Mouse (Mus musculus): ENCODE results near the gene Nav2.

Nav2 gene

DNA sequence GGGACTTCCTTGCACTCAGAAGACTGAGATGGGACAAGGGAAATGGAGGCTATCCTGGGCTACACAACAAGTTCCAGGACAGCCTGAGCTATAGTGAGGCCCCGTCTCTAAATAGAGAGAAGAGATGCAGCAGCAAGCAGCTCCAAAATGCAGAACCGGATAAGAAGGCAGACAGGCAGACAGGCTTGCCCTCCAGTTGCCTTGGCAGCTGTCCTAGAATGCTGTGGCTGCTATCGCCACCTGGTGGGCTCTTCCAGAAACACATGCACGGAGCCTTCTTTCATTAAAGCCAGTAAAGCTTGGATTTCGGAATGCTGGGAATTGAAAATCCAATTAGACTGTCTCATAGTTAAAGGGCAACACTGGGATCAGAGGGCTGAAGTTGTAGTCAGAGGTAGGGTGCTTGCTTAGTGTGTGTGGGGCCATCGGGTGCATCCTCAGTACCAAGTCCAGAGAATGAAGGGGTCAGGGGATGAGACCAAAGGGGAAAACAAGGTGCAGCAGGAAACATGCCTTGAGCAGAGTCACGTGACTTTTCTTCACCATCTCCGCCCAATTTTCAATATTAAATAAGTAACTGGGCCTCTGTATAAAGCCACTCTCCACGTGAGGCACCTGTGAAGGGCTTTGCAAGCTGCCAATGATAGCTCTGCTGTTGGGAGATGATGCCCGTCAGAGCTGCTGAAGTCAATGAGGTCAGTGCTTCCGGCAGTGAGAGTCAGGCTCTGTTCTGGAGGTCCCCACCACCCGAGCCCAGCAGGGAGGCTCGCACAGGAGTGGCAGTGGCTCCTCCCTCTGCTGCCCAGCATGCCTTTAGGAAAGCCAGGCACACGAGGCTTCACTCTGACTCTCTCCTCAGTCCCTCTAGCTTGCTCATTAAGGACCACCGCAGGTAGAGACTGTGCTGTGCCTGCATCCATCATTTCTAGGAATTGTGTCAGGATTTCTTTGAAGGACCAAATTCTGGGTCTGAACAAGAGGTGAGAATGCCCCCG, 364.2 kb downstream of the Nav2 start:
- intact Hi-C loops (cut with DNase I), result loop anchor here (1.0 kb wide), 1 partner anchor 140 kb away; no protein-coding TSS in a partner anchor

DNA sequence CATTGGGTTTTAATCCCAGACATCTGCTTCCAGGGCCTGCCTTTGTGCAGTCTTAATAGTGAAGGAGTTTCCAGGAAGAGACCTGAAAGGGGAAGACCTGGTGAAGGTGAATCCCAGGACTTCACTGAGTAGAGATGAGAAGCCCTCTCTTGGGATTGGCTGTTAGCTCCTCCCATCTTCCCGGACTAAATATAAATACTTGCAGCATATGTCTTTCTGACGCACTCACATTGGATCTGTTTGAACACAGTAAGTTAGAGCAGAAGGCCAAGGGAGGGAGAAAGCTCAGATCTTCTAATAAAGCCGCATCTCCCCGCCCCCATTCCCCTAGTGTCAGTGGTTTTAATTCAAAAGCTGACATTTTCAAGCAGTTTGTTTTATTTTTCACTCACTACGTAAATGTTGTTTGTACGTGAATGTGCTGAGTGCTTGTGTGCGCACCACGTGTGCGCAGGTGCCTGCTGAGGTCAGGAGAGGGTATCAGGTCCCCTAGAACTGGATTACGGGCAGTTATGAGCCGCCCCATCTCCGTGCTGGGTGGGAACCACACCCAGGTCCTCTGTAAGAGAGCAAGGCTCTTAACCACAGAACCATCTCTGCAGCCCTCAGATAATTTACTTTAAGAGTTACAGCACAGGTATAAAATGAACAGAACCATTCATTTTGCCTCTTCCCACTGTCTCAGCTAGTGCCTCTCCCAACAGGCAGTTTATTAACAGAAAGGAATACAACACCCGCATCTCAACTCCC, 365.6 kb downstream of the Nav2 start:
- intact Hi-C loops (cut with DNase I), result no loop called here

DNA sequence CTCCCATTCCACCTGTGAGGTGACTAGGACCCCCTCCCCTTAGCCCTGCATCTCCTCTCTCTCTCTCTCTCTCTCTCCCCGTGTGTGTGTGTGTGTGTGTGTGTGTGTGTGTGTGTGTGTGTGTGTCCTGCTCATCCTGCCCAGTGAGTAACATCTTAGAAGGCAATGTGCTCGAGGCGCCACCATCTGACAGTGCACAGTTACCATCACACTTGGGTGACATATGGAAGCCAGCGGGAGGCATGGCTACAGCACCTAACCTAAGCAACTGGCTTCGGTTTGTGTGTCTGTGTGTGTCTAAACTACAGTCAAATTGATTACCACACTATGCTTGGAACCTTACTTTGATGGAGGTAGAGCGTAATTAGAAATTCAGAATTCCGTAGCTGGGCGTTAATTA, 366.2 kb downstream of the Nav2 start:
- intact Hi-C loops (cut with DNase I), result no loop called here

DNA sequence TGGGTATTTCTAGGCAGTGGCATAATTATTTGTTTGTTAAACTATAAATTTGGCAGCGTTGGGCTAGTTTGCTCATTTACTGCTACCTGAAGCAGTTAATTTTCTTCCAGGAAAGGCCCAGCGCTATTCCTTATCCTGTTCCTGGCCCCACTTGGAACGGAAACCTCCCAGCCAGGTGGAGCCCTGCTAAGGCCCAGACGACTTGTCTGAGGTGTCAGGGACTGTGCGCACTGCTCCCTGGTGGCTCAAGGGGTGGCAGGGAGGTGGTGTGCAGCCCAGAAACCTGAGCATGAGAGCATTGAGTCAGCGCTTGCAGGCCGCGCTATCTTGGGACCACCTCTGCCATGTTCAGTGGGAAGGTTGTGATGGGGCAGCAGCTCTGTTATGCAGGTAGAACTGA, 367.6 kb downstream of the Nav2 start:
- intact Hi-C loops (cut with DNase I), result no loop called here

DNA sequence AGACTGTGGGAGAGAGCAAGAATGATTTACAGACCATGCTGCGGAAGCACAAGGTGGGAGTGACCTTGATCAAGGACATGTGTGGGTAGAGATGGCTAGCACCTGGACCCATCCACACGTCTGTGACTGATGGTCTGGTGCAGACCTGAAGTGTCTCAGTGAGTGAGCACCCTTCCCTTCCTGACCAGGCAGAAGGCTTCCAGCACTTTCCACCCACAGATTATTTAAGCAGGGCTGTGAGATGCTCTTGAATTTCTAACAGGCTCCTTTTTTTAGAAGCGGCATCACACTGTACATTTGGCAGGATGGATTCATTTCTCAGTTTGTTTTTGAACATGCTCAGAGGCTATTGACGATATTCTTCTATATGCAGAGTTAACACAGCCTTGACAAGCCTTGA, 369.2 kb downstream of the Nav2 start:
- intact Hi-C loops (cut with DNase I), result no loop called here

DNA sequence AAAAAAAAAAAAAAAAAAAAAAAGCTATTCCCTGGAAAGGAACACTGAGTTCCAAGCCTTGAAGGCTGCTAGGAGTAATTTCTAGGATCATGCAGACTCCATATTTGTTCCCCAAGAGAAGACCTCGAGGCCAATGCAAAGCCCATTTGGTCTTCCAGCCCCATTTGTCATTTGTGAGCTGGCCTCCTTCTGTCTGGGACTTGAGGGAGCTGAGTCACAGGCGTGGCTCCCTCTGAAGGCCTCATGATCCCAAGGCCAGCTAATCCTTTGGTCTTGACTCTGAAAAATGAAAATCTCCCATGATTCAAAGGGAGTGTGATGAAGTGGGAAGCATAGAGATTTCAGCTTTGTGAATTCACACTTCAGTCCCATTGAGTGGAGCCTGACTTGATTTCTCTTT, 370.0 kb downstream of the Nav2 start:
- intact Hi-C loops (cut with DNase I), result no loop called here

DNA sequence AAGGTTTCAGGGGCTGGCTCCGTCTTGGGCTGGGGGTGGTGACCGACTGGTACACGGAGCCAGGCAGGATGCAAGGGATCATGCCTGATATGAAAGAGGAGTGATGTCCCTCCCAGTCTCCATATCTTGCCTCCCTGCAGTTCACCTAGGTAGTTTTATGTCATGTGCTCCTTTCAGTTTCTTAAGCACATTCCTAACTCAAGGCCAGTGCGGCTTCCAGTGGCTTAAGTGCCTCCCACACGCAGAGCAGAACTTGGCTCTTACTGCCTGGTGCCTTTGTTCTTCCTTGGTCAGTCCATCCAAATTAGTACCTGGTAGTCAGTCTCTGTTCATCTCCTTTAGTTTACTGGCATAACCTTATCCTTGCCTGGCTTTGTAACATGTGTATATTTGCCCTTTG, 371.9 kb downstream of the Nav2 start:
- intact Hi-C loops (cut with DNase I), result no loop called here

DNA sequence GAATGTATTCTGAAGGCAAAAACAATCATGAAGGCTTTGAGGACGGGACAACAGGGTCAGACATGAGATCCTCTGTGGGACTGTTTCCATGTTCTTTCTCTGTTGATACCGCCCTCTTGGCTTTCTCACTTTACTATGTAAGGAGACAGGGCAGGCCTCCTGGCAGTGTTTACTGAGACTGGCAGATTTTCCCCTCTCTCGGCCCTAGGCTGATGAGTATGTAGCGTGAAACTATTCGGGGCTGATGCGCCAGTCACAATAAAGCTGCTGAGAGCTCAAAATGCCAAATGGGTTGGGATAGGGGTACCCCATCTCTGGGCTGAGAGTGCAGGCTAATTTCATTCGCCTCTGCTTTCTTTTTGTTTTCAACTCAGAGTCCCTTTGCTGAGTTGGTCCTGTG, 373.9 kb downstream of the Nav2 start:
- intact Hi-C loops (cut with DNase I), result no loop called here

DNA sequence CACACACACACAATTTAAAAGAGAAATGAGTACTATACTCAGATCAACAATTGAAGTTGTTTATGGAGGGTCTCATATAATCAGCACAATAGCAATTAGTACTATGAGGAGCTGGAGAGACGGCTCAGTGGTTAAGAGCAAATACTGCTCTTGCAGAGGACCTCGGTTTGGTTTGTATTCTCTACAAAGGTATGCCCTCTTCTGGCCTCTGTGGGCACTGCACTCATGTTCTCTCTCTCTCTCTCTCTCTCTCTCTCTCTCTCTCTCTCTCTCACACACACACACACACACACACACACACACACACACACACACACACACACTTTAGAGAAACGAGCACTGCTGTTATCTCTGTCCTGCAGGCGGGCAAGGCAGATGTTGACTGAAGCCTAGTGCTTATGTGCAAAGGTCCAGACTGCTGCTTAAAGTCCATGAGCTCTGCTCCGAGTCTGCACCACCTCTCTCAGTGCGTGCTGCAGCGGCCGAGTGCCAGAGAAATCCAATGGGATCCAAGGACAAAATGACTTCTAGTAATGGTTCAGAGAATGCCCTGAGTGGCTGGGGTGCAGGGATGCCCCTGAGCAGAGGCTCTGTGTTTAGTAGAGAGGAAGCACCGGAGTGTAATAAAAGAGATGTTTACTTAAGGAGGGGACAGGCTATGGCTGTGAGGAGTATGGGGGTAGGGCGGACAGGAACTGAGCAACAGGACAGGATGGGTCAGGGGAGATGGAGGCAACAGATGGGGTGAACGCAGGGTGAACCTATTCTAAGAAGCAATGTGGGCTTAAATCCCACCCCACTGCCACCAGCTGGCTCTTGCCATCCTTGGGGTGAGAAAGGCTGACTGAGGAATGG, 375.2 kb downstream of the Nav2 start:
- intact Hi-C loops (cut with DNase I), result no loop called here

DNA sequence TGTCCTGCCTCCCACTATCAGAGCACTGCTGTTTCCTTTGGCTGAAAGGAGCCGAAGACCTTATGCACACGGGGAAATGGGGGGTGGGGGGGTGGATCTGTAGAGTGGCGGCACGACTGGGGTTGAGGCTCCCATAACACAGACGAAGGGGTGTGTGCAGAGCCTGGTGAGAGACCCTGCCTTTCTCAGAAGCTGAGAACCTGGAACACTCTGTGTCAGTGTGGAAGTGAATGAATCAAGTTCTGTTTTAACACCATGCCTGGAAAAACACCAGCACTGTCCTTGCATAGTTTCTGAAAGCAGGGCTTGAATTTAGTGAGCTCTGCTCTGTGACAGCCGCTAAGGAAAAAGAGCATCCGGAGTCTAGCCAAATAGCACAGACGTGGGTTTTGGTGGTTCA, 379.7 kb downstream of the Nav2 start:
- intact Hi-C loops (cut with DNase I), result no loop called here

DNA sequence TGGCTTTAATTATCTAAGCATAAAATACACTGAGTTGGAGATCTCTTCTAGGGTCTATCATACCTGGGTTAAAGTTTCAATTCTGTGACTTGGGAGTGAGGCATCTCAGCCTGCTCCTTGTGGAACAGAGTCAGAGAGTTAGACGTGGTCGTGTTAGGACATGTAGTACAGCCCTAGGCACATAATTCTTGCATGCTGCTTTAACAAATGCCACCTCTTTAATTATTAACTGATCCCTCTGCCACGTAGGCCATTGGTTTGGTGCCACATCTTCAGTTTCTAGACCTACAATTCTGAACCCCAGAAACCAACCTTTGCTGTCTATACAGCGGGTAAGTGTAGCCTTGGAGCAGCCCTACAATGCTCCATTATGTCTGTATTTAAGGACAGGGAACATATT, 381.8 kb downstream of the Nav2 start:
- intact Hi-C loops (cut with DNase I), result no loop called here

DNA sequence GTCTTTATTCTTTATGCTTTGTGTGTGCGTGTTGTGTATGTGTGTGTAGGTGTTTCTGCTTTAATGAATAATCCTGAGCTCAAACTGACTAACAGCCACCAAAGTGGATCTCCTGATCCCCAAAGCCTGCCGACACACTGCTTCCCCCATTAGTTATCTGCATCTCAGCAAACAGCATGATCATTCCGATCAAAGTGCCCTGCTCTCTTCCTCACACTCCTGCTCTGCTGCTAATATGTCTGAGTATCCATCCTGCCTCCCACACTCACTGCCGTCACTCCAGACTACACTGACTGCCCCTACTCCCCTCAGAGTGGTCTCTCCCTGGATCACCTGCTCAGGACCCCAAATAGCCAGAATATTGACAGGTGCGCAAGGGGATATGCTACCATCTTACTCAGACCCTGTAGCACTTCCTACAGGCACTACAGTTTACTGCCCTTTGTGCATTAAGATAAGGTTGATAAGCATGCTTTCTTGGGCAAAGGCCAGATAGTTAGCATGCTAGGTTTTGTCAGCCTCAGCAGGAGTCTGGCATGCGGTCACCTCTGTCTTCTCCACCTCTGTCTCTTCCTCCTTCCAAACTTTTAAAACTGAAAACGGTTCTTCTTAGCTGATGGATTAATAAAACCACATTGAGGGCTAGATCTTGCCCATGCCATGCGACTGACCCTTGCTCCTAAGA, 382.8 kb downstream of the Nav2 start:
- intact Hi-C loops (cut with DNase I), result no loop called here

DNA sequence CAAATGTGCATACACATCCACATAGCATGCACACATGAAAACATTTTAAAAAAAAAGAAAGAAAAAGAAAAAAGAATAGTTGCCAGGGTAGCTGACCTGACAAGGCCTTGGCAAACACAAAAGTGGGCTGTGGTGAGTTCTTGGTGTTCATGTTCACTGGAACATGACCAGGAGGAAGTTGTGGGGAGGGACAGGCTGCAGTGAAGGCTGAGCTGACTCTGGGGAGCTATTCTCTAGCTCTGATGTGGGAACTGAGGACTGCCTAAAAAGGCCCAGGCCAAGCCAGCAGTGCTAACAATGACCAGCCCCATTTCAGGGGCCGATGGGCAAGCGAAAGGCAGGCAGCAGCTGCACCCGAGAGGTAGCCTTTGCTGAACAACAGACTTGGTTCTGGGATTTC, 388.6 kb downstream of the Nav2 start:
- intact Hi-C loops (cut with DNase I), result no loop called here

DNA sequence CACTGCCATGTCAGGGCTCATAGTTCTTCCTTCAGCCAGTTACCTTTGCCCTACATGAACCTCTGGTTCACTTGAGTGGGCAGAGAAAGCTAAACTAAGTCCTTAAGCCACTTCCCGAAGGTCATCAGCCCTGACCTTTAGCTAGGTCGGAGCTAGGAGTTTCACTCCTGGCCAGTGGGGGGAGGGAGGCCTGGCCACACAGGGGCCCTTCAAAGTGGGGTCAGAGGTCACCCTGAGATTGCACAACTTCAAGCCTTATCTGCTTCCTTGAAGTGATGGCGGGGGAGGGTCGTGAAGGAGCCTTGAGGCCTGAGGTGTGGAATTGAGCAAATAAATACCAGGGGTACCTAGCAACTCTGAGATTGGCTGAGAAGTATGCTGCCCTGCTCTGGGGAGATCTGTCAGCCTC, 389.9 kb downstream of the Nav2 start:
- intact Hi-C loops (cut with DNase I), result no loop called here

DNA sequence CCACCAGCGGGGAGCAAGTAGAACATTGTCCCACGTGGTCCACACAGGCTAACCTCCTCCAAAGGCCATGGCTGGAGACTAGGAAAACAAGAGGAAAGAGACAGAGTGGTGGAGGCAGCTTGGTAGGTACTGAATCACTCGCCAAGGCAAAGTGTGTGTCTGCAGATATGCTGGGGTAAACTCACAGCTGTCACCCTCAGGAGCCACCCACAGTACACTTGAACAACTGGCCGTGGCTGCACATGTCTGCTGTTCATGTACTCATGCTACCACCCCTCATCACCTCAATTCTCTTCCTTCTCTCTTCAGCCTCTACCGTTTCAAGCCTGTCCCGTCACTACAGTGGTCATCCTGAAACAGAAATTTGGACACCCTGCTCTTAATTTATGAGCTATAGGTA, 393.0 kb downstream of the Nav2 start:
- intact Hi-C loops (cut with DNase I), result no loop called here

DNA sequence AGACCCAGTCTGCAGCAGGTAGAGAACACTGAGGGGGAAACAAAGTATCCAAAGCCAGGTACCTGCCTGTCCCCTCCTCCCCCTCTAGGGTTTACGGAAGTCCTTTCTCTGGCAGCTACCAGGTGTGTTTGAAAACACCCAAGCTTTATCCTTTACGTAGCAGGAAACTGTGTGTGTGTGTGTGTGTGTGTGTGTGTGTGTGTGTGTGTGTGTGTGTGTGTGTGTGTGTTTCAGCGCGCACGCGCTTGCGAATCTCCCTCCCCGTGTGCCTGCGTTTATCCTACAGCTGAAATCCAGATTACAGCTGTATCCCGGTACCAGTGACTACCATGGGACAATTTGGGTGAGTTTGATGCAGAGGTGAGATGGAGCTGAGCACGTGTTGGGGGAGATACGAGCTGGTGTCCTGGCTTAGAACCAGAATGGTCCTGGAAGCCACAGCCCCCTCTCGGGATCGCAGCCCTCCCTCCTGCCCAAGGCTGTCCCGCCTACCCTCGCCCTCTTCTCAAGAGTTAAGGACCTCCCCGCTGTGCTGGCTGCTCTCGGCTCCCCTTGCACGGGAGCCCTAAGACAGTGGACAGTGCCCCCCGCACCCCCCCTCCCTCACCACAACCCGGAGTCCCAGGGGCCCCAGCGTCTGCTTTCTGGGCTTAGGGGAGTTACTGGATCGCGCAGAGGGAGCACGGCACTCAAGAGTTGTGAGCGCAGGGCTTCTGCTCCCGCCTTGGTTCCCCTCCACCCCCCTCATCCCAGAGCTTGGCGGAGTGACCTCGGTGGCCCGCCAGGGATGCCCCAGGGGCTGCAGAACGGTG, 395.3 kb downstream of the Nav2 start:
- intact Hi-C loops (cut with DNase I), result no loop called here

DNA sequence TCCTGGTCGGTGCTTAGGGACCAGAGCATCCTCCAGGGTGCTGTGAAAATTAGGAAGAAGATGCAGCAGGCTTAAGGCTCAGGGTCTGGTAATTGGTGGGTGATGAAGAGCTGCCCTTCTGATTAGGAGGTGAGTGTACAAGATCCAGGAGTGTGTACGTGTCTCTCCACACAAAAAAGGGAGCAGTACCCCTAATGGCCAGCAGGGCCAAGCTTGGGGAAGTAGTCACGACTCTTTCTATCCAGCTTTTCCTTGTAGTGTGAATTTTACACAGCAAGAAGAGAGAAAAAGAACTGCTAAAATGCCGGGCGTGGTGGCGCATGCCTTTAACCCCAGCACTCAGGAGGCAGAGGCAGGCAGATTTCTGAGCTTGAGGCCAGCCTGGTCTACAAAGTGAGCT, 399.2 kb downstream of the Nav2 start:
- intact Hi-C loops (cut with DNase I), result no loop called here

DNA sequence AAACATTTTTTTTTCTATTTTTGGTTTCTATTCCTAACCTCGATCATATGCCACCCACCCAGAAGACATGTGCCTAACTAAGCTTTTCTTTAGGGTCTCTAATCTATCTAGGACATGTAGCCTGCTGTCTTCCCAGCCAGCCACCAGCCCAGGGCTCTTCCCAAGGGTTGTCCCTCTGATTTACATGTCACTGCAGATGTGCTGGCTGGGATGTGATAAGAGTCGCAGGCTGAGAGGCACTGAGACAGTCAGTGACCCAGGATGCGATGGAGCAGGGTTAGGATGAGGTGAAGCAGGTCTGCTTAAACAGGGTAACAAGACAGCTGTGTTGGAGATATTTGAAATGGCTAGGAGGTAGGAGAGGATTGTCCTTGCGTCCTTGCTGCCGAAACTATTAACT, 401.2 kb downstream of the Nav2 start:
- intact Hi-C loops (cut with DNase I), result no loop called here

DNA sequence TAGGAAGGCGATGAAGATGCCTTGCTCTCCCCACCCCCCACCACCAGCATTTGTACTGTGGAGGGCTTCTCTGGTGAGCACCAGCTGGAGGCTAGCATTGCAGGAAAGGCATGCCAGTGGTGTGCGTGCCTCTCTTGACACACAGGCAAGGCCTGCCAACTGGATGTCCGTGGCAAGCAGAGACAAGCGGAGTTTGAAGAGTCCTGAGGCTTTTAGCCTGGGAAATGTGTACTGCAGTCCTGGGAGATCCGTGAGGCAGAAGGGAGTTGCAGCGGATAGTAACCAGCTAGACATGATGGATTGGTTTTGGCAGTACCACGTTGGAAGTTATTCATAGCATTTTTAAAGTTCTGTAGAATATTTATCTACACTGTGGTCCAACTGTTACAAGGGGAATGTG, 405.4 kb downstream of the Nav2 start:
- intact Hi-C loops (cut with DNase I), result no loop called here

DNA sequence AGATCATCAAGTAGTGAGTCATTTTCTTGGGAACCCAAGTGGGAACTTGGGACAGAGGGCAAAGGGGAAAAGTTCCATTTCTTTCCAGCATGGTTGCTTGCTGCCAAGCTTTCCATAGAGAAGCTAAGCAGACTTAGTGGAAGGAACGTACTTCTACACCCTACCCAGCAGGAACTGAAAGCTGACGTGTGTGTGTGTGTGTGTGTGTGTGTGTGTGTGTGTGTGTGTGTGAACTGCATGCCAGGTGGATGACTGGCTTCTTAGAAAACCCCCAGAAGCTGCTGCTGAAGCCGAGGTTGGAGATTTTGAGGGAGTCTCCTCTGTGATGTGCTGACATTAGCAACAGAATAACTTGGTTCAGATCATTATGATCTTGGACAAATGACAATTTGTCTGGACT, 406.5 kb downstream of the Nav2 start:
- intact Hi-C loops (cut with DNase I), result no loop called here

Data from adrenal gland (tissue).